Mouse (Mus musculus) urinary bladder, postnatal 36 days (tissue): ENCODE data around the gene Klrk1.
"Not testable (repeated sequence)": the region's sequence is repeated elsewhere in the genome, so short reads cannot be mapped to it uniquely, and the experiment has no call there.

Experiments used
- DNase-seq, 2 experiments: peaks; one replicate each; pipeline ENCODE4 v3.0.0; 2022; ENCODE audit warnings: low spot score in 2 of 2, mixed read lengths in 1 of 2

Klrk1 gene

GRCm38 (mm10) chr6:129623735-129624134 is at the start of gene Klrk1:
TSS of gene Klrk1 (minus strand) at chr6:129623864.
- no peak for DNase-seq

GRCm38 (mm10) chr6:129661301-129661700 is 37.6 kb upstream of the Klrk1 start:
- DNase-seq = not testable (repeated sequence)

GRCm38 (mm10) chr6:129660589-129660988 is 36.9 kb upstream of the Klrk1 start, which contains the start of gene Klrc2:
TSS of gene Klrc2 (minus strand) at chr6:129660689.
- DNase-seq = not testable (repeated sequence)

GRCm38 (mm10) chr6:129644054-129644453 is 20.4 kb upstream of the Klrk1 start:
- DNase-seq = not testable (repeated sequence)

DNA sequence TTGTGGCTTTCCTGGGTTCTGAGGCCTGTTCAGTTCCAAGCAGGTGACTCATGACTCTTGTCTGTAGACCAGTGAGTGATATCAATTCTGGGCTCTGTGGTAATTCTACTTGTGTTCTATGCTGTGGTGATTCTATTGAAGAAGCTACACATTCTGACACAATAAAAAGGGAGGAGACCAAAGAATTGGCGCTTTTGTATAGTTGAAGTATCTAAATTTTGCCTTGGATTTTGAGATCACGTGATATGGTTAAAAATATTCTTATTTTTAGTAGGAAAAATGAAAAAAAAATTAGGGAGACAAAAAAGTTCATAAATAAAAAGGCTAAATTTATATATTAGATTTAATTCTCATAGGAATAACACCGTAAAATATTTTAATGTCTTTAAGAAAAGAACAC is 19.6 kb upstream of the Klrk1 start, which contains the start of gene Klrc3:
TSS of gene Klrc3 (minus strand) at position 101 of the 400 bp plus-strand sequence.
- DNase-seq = not testable (repeated sequence)

- DNase-seq = not testable (repeated sequence)
Observed at GRCm38 (mm10) chr6:129631046-129631445, 7.4 kb upstream of the Klrk1 start.

DNA sequence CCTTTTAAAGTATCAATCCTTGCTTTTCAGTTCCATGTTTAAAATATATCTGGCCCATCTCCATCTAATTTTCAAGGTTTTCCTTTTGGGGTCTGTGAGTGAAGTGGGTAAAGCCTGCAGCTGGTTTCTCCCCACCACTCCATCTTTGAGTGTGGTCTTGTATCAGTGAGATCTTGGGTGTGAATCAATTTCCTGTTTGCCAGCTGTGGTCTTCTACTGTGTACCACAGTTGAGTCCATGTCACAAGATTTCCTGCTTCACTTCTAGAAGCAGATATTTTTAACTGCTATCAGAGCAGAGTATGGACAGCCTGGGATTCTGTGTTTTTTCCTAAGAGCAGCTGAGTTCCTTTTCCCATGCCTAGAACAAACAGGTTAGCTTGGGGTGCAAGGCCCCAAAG is 15.3 kb downstream of the Klrk1 start:
- DNase-seq = no peak

DNA sequence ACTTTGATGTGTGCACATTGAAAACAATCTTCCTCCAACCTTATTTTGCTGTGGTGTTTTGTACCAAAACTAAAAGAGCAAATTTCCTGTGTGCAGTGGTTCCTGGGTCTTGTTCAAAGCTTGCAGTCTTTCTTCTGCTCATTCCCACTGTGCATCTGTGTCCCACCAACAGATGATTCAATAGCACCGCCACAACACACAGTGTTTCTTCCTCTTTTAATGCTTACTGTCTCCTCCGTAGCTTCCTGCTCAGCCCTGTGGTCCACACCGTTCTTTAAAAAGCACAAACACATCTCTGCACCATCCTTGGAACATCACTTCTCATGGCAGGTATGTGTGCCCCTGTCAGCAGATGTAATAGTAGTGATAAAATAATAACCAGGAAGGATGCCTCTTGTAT is 32.2 kb downstream of the Klrk1 start, which contains the start of gene Klrd1:
TSS of gene Klrd1 (plus strand) at position 275 of the 400 bp plus-strand sequence.
- no peak for DNase-seq

- DNase-seq = no peak
Observed at GRCm38 (mm10) chr6:129583014-129583413, 40.6 kb downstream of the Klrk1 start.

GRCm38 (mm10) chr6:129581896-129582295 is 41.8 kb downstream of the Klrk1 start:
- no peak for DNase-seq

- DNase-seq = no peak
Observed at GRCm38 (mm10) chr6:129581274-129581673, 42.4 kb downstream of the Klrk1 start.

DNA sequence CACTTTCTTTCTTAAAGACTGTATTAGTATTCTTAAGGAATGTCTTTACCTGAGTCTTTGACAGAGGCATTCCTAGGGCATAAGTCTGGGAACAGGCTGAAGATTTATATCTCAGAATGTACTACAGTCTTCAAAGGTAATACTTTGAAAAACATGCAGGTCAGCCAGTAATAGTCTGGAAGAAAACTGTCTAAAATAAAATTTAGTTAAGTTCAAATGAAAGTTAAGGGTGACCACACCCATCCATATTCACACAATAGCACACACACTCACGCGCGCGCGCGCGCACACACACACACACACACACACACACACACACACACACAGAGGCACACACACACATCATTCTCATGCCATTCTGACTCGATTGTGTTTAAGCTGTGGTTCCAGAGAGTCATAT is 46.1 kb downstream of the Klrk1 start, which contains the start of gene Klre1:
TSS of gene Klre1 (plus strand) at position 301 of the 400 bp plus-strand sequence.
- no peak for DNase-seq

DNA sequence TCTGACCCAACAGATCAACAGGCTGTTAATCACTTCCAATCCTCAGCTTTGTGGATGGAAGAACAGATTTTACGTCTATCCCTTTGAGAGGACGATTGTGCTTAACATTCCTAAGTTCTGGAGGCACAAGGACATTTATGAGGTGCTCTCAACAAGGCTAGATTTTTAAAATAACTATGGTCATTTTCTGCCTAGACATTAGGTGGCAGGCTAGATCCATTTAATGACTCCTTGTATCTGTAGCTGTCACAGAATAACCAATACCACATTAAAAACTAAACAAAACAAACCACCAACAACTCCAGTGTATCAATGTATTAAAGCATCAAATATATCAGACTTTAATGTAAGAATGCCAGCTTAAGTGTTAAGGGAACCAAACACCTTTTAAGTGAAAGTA is 48.3 kb downstream of the Klrk1 start:
- DNase-seq = no peak

DNA sequence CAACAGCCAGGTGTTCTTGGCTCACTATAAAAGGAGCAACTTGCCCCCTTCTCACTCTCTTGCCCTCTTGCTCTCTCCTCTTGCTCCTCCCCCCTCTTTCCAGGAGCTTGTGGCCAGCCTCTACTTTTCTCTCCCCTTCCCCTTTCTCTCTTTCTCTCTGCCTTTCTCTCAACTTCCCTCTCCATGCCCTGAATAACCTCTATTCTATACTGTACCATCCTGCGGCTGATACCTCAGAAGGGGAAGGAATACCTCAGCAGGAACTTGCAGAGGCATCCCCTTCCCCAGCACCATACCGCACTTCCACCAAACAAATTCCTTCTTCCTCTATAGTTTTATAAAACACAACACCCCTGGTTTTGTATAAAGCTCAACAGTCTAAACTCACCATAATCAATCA is 58.4 kb downstream of the Klrk1 start:
- DNase-seq = no peak
